Mouse (Mus musculus): ENCODE data around the gene Cd151.

DNA sequence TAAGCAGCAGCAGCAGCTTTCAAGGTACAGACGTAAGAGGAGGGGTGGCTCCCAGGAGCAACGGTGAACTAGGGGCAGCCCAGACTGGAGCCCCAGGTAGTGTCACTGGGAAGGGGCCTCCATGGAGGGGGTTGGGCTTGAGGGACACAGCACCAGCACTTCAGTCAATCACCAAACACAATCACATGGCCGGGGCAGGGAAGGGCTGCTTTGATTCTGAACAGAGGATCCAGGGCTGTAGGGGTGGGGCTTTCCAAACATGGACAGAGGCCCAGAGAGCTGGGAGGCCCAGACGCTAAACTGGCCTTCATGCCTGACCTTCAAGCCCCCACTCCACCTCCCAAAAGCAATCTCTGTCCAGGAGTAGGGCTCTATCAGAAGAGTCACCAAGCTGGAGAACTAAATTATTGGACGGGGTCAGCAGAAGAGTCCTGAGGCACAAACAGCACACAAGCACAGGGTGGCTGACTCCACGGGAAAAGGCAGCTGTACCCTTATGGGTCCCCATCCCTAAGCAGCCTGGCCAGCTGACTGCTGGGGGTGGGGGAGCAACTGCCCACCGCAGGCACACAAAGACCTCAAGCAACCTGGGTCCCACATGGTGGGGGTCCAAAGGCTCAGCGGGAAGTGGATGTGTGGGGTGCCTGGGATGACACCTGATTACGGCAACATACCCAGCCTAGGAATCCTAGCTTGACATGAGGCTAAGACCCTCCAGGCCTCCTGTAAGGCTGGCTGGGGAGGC lies 37.2 kb upstream of the Cd151 start:
- no peak for TF ChIP-seq CTCF (IDR thresholded peaks at IDR 0.05)
- no peak for TF ChIP-seq EP300 (IDR thresholded peaks at IDR 0.05)

Measured in lung, postnatal 0 days (tissue).